Mouse (Mus musculus): ENCODE results near the gene Tulp3. TPM values are rescaled to one million over a fixed set of nuclear protein-coding genes. Genes with fewer than 3 reads are reported as not detected.

Gene Tulp3
- total and polyA plus RNA-seq, 3 experiments, result 5.3 to 19.2 TPM; not detected in 1

- no peak overlapping the region for H3K4me3 ChIP-seq (ENCODE audit: control insufficient read depth in 1 of 2, insufficient read depth in 1 of 2, low read depth in 2 of 2, low read length in 2 of 2)
- H3K27ac ChIP-seq (ENCODE audit: control insufficient read depth, low read depth, low read length), result no peak overlapping the region
- H3K27me3 ChIP-seq (ENCODE audit: control insufficient read depth in 1 of 2, insufficient read depth in 2 of 2, low read length in 2 of 2), result no peaks in the 10 kb centered on the region
Observed at GRCm38 (mm10) chr6:128390683-128391082, 35.0 kb upstream of the Tulp3 start.

GRCm38 (mm10) chr6:128389185-128389584 is 33.5 kb upstream of the Tulp3 start:
- H3K27ac ChIP-seq (ENCODE audit: control insufficient read depth, low read depth, low read length), result no peak overlapping the region
- H3K9me3 ChIP-seq (replicated peaks; ENCODE audit: insufficient read depth, low read length), result no peaks in the 10 kb centered on the region
- DNase-seq (ENCODE audit: low read depth, low spot score), result no peak
- H3K79me2 ChIP-seq (ENCODE audit: control insufficient read depth, insufficient read depth, low read length, poor library complexity), result no peaks in the 10 kb centered on the region
- no peaks in the 10 kb centered on the region for H3K36me3 ChIP-seq (ENCODE audit: control insufficient read depth in 1 of 2, insufficient read depth in 2 of 2, low read length in 2 of 2)
- H3K27me3 ChIP-seq (ENCODE audit: control insufficient read depth in 1 of 2, insufficient read depth in 2 of 2, low read length in 2 of 2), result no peaks in the 10 kb centered on the region
- H3K9ac ChIP-seq (ENCODE audit: control insufficient read depth, low read depth, low read length, poor library complexity, severe bottlenecking), result no peak overlapping the region
- no peak overlapping the region for H3K4me3 ChIP-seq (ENCODE audit: control insufficient read depth in 1 of 2, insufficient read depth in 1 of 2, low read depth in 2 of 2, low read length in 2 of 2)
- no peaks in the 10 kb centered on the region for H3K4me1 ChIP-seq (ENCODE audit: control insufficient read depth in 1 of 2, insufficient read depth in 2 of 2, low read length in 2 of 2)
- TF ChIP-seq MXI1 (IDR thresholded peaks at IDR 0.05; ENCODE audit: low read depth, low read length) (no peak), ZMIZ1 (IDR thresholded peaks at IDR 0.05; ENCODE audit: low read depth, low read length) (no peak), JUND (IDR thresholded peaks at IDR 0.05; ENCODE audit: low read depth, low read length) (no peak), BHLHE40 (IDR thresholded peaks at IDR 0.05; ENCODE audit: borderline replicate concordance, low read depth, low read length) (no peak), MAX (IDR thresholded peaks at IDR 0.05; ENCODE audit: low read length) (no peak), KAT2A (conservative IDR thresholded peaks at IDR 0.05; ENCODE audit: low read depth, low read length) (no peak), GABPA (IDR thresholded peaks at IDR 0.05; ENCODE audit: low read depth, low read length) (no peak), E2F4 (IDR thresholded peaks at IDR 0.05; ENCODE audit: borderline replicate concordance, low read depth, low read length) (no peak), ELF1 (IDR thresholded peaks at IDR 0.05; ENCODE audit: low read depth, low read length) (no peak), ZC3H11A (IDR thresholded peaks at IDR 0.05; ENCODE audit: low read depth, low read length) (no peak)

More at GRCm38 (mm10) chr6:128390683-128391082, 35.0 kb upstream of the Tulp3 start:
- DNase-seq (ENCODE audit: low read depth, low spot score), result no peak
- Histone ChIP-seq H3K9ac (ENCODE audit: control insufficient read depth, low read depth, low read length, poor library complexity, severe bottlenecking) (no peak overlapping the region), H3K4me1 (ENCODE audit: control insufficient read depth in 1 of 2, insufficient read depth in 2 of 2, low read length in 2 of 2) (no peaks in the 10 kb centered on the region), H3K9me3 (replicated peaks; ENCODE audit: insufficient read depth, low read length) (no peaks in the 10 kb centered on the region), H3K36me3 (ENCODE audit: control insufficient read depth in 1 of 2, insufficient read depth in 2 of 2, low read length in 2 of 2) (no peaks in the 10 kb centered on the region), H3K79me2 (ENCODE audit: control insufficient read depth, insufficient read depth, low read length, poor library complexity) (no peaks in the 10 kb centered on the region)
- TF ChIP-seq TBP (IDR thresholded peaks at IDR 0.05; ENCODE audit: low read depth, low read length), result no peak
- TF ChIP-seq CTCF (IDR thresholded peaks at IDR 0.05 in 2 of 3, conservative IDR thresholded peaks at IDR 0.05 in 1 of 3; ENCODE audit: control insufficient read depth in 1 of 3, insufficient read depth in 1 of 3, low read depth in 2 of 3, low read length in 3 of 3, poor library complexity in 1 of 3, severe bottlenecking in 1 of 3), result no peak
- no peak for TF ChIP-seq NELFE (IDR thresholded peaks at IDR 0.05; ENCODE audit: low read depth, low read length)
- no peak for TF ChIP-seq USF2 (IDR thresholded peaks at IDR 0.05; ENCODE audit: borderline replicate concordance in 1 of 2, insufficient read depth in 1 of 2, low read depth in 1 of 2, low read length in 2 of 2)
- TF ChIP-seq GABPA (IDR thresholded peaks at IDR 0.05; ENCODE audit: low read depth, low read length), result no peak
- TF ChIP-seq SMC3 (IDR thresholded peaks at IDR 0.05; ENCODE audit: low read depth, low read length), result no peak
- TF ChIP-seq POLR2A (IDR thresholded peaks at IDR 0.05; ENCODE audit: control insufficient read depth in 1 of 2, insufficient read depth in 1 of 2, low read depth in 1 of 2, low read length in 2 of 2, poor library complexity in 1 of 2), result no peak
- TF ChIP-seq ZC3H11A (IDR thresholded peaks at IDR 0.05; ENCODE audit: low read depth, low read length), result no peak
- TF ChIP-seq UBTF (IDR thresholded peaks at IDR 0.05; ENCODE audit: borderline replicate concordance, insufficient read depth, low read depth, low read length), result no peak
- no peak for TF ChIP-seq ZMIZ1 (IDR thresholded peaks at IDR 0.05; ENCODE audit: low read depth, low read length)

Measured in MEL (cell line).